Mouse (Mus musculus) heart, adult 2 months (tissue): ENCODE measurements around the gene Spsb2. TPM values are rescaled to one million over a fixed set of nuclear protein-coding genes. Genes with fewer than 3 reads are reported as not detected.

Experiments
- DNase-seq, 2 experiments: peaks; one replicate each; pipeline ENCODE4 v3.0.0; 2021
- H3K27ac ChIP-seq: fragments of 200-600 bp; 2 replicates; pipeline ENCODE4 v1.8.1; 2022
- H3K27me3 ChIP-seq: fragments of 200-500 bp; 2 replicates; pipeline ENCODE4 v1.6.1; 2012; ENCODE audit warnings: mild to moderate bottlenecking, low read length, inconsistent platforms, mixed read lengths; ENCODE audit not compliant: control insufficient read depth, insufficient read depth
- H3K36me3 ChIP-seq: fragments of 200-500 bp; 2 replicates; pipeline ENCODE4 v1.6.1; 2012; ENCODE audit warnings: low read length, inconsistent platforms; ENCODE audit not compliant: control insufficient read depth, insufficient read depth
- H3K4me1 ChIP-seq: fragments of 200-500 bp; 2 replicates; pipeline ENCODE4 v1.6.1; 2011; ENCODE audit warnings: low read length; ENCODE audit not compliant: control insufficient read depth, insufficient read depth
- H3K4me3 ChIP-seq: fragments of 200-600 bp; 2 replicates; pipeline ENCODE4 v1.8.1; 2022
- H3K79me2 ChIP-seq: fragments of 200-500 bp; replicated peaks from 2 replicates; pipeline ENCODE4 v1.6.1; 2012; ENCODE audit warnings: mild to moderate bottlenecking, inconsistent platforms, low read length, moderate library complexity, mixed read lengths; ENCODE audit not compliant: control insufficient read depth, insufficient read depth
- H3K9ac ChIP-seq: fragments of 200-500 bp; 2 replicates; pipeline ENCODE4 v1.6.1; 2012; ENCODE audit warnings: low read depth, mild to moderate bottlenecking, control low read depth, inconsistent platforms, low read length, mixed read lengths
- CTCF ChIP-seq: fragments of 200-600 bp; IDR thresholded peaks from 2 replicates; pipeline ENCODE4 v1.8.1; 2022; ENCODE audit warnings: antibody characterized with exemption, mild to moderate bottlenecking, moderate library complexity
- EP300 ChIP-seq: fragments of 200-500 bp; IDR thresholded peaks from 2 replicates; pipeline ENCODE4 v1.6.1; 2011; ENCODE audit warnings: low read depth, low read length, control low read depth; ENCODE audit not compliant: insufficient read depth
- POLR2A ChIP-seq: fragments of 200-500 bp; IDR thresholded peaks from 2 replicates; pipeline ENCODE4 v1.6.1; 2011; ENCODE audit warnings: mild to moderate bottlenecking, low read depth, low read length, control low read depth; ENCODE audit not compliant: insufficient read depth
- WGBS: fragments of 180-500 bp; shearing (Covaris S2); methylation state at CpG from one replicate; pipeline ENCODE4 v1.1.7; 2018; 5-methylcytosine and 5-hydroxymethylcytosine counted together
- intact Hi-C: fragments of 180-260 bp; cut with DNase I; formaldehyde crosslinking; loops from one replicate; pipeline ENCODE4 v1.15.1; 2025
- polyA plus RNA-seq: library from polyadenylated mRNA; depleted of rRNA; stranded (reverse); fragments of >200 nt; gene quantifications from 2 replicates; pipeline ENCODE4 v1.2.3, GENCODE M21; 2012
- total RNA-seq, 2 experiments: library from RNA; stranded (reverse); gene quantifications; 2 replicates each; pipeline ENCODE4 v1.2.3; 2021

Gene Spsb2
- total and polyA plus RNA-seq, 3 experiments, result 3.2 to 4.4 (median 3.2) TPM

GRCm38 (mm10) chr6:124767920-124768703, 40.3 kb upstream of the Spsb2 start:
- H3K4me1 ChIP-seq, result no peaks in the 10 kb centered on the region
- H3K27ac ChIP-seq, result no peak overlapping the region
- TF ChIP-seq POLR2A (no peak), EP300 (no peak), CTCF (no peak)
- intact Hi-C loops, result no loop called here
- H3K36me3 ChIP-seq, result no peaks in the 10 kb centered on the region
- H3K79me2 ChIP-seq, result no peaks in the 10 kb centered on the region
- H3K4me3 ChIP-seq, result peak overlapping the region; percentile 51
- H3K9ac ChIP-seq, result no peak overlapping the region
- WGBS, result 52% methylated on average over 19 of the region's 19 CpGs
- DNase-seq, result peak in 1 of 2 experiments; percentile 23
- H3K27me3 ChIP-seq, result peaks cover 3% of the 10 kb centered on the region; the same call in 1 of the 2 replicates

DNA sequence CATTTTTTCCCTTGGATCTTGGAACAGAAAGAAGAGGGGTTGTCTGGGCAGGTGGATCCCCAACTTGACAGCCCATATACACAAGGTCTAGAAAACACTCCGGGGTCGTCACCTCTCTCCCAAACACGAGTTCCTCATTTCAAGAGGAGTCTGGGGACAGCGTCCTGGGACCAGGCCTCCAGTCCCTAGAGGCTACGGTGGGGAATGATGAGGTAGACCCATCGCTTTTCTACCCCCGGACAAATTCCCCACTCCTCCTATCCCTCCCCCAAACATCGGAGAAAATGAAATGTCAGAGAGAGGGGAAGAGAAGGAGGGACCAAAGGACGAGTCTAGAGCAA, 39.8 kb upstream of the Spsb2 start:
- 20% methylated on average over 9 of the region's 9 CpGs for WGBS
- no peaks in the 10 kb centered on the region for H3K36me3 ChIP-seq
- no peaks in the 10 kb centered on the region for H3K4me1 ChIP-seq
- TF ChIP-seq CTCF (no peak), POLR2A (no peak), EP300 (no peak)
- H3K27me3 ChIP-seq, result peaks cover 3% of the 10 kb centered on the region; the same call in 1 of the 2 replicates
- intact Hi-C loops, result no loop called here
- no peak for DNase-seq
- H3K27ac ChIP-seq, result no peak overlapping the region
- peak overlapping the region; percentile 51 for H3K4me3 ChIP-seq
- H3K79me2 ChIP-seq, result no peaks in the 10 kb centered on the region
- no peak overlapping the region for H3K9ac ChIP-seq

DNA sequence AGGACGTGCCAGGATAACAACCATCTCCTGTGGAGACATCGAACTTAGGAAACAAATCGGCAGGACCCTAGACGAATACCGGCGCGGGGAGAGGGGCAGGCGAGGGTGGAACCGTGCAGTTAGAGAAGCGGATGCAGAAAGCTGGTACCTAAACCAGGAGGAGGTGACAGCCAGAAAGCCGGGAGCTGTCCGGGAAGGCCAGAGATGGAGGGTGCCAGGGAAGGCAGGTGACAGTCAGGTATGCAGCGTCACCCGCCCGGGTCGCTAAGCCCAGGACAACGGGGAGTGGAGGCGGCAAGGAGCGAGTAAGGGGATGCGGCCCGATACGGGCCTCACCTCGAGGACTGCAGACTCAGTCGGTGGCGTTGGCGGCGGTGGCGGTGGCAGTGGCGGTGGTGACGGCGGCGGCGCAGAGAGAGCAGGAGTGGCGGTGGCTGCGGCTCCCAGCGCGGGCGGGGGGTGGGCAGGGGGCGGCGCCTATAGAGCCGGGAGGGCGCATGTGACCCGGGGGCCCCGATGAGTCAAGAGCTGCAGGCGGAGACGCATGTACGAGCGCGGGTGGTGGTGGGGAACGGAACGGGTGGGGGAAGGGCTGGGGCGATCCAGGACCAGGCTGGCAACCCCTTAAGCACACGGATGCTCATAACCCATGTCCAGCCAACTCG, 39.2 kb upstream of the Spsb2 start, which contains the start of gene Eno2:
Gene Eno2 (minus strand): TSS at position 573 of the 665 bp plus-strand sequence.
- TF ChIP-seq CTCF, result no peak
- no peak for TF ChIP-seq POLR2A
- no peak for TF ChIP-seq EP300
- H3K27me3 ChIP-seq, result peaks cover 3% of the 10 kb centered on the region; the same call in 1 of the 2 replicates
- H3K4me1 ChIP-seq, result no peaks in the 10 kb centered on the region
- intact Hi-C loops, result no loop called here
- 1% methylated on average over 52 of the region's 54 CpGs for WGBS
- peak; percentile 47 to 51 for DNase-seq
- no peaks in the 10 kb centered on the region for H3K36me3 ChIP-seq
- H3K9ac ChIP-seq, result peak within 1 kb of the TSS; percentile 74
- no peaks in the 10 kb centered on the region for H3K79me2 ChIP-seq
- peak within 1 kb of the TSS; percentile 33; the same call in 1 of the 2 replicates for H3K27ac ChIP-seq
- H3K4me3 ChIP-seq, result peak within 1 kb of the TSS; percentile 51

- H3K36me3 ChIP-seq, result no peaks in the 10 kb centered on the region
- H3K27ac ChIP-seq, result no peak overlapping the region
- no peak for DNase-seq
- peaks cover 3% of the 10 kb centered on the region; the same call in 1 of the 2 replicates for H3K27me3 ChIP-seq
- no peak for TF ChIP-seq POLR2A
- no peaks in the 10 kb centered on the region for H3K79me2 ChIP-seq
- no peak overlapping the region for H3K9ac ChIP-seq
- no peaks in the 10 kb centered on the region for H3K4me1 ChIP-seq
- H3K4me3 ChIP-seq, result no peak overlapping the region
- WGBS, result 46% methylated on average over 7 of the region's 7 CpGs
- intact Hi-C loops, result no loop called here
These were observed 38.4 kb upstream of the Spsb2 start for GRCm38 (mm10) chr6:124770013-124770412.

DNA sequence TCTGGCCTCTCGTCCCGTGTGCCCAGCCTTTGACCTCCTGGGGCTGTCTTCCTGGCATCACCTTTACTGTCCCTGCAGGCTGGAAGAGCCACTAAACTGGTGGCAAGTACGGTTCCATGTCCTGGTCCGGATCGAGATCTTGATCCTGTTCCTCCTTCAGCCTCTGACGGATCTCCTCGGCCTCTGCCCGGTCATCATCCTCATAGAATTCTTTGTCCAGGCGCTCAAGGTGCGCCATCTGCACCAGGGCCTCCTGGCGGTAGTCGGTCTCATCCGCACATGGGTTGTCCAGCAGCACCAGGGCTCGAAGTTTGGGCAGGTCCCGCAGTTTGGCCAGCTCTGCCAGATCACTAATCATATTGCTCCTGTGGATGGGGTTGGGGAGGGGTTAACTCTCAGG, 38.0 kb upstream of the Spsb2 start:
- Histone ChIP-seq H3K27me3 (peaks cover 3% of the 10 kb centered on the region; the same call in 1 of the 2 replicates), H3K27ac (no peak overlapping the region), H3K4me3 (no peak overlapping the region), H3K79me2 (no peaks in the 10 kb centered on the region), H3K9ac (no peak overlapping the region), H3K36me3 (no peaks in the 10 kb centered on the region), H3K4me1 (no peaks in the 10 kb centered on the region)
- intact Hi-C loops, result no loop called here
- TF ChIP-seq CTCF (no peak), EP300 (no peak), POLR2A (no peak)
- 87% methylated on average over 15 of the region's 15 CpGs for WGBS
- DNase-seq, result no peak

GRCm38 (mm10) chr6:124779222-124779983, 29.1 kb upstream of the Spsb2 start, which contains the start of gene Lrrc23:
Gene Lrrc23 (minus strand): TSS chr6:124779727.
- under 1% methylated on average over 23 of the region's 23 CpGs for WGBS
- TF ChIP-seq EP300 (no peak), CTCF (no peak), POLR2A (no peak)
- no peaks in the 10 kb centered on the region for H3K36me3 ChIP-seq
- H3K79me2 ChIP-seq, result no peaks in the 10 kb centered on the region
- H3K4me1 ChIP-seq, result peaks cover 1% of the 10 kb centered on the region; the same call in 1 of the 2 replicates
- no peak within 1 kb of the TSS for H3K27ac ChIP-seq
- peak within 1 kb of the TSS; percentile 6; the same call in 1 of the 2 replicates for H3K9ac ChIP-seq
- no peaks in the 10 kb centered on the region; the same call in 1 of the 2 replicates for H3K27me3 ChIP-seq
- DNase-seq, result peak; percentile 55 to 65
- intact Hi-C loops, result no loop called here
- peak within 1 kb of the TSS; percentile 43 for H3K4me3 ChIP-seq
